Mouse (Mus musculus) forebrain, embryonic 13.5 days (tissue): Measurements from ENCODE around the gene Pla2g16. TPM values are rescaled to one million over a fixed set of nuclear protein-coding genes. Genes with fewer than 3 reads are reported as not detected.

Source experiments
- ATAC-seq: fragments of 200-750 bp; cut with Nextera tagmentation; 2 replicates; pipeline ENCODE4 v1.8.0; 2017
- H3K27ac ChIP-seq: fragments of 300-500 bp; sonication (generic); 2 replicates; pipeline ENCODE4 v1.5.1; 2015; ENCODE audit warnings: inconsistent platforms, mild to moderate bottlenecking, moderate library complexity
- H3K27me3 ChIP-seq: fragments of 300-500 bp; sonication (generic); 2 replicates; pipeline ENCODE4 v1.6.1; 2015; ENCODE audit warnings: mild to moderate bottlenecking, inconsistent platforms
- H3K36me3 ChIP-seq: fragments of 300-500 bp; sonication (generic); 2 replicates; pipeline ENCODE4 v1.6.1; 2015; ENCODE audit warnings: mild to moderate bottlenecking, inconsistent platforms; ENCODE audit not compliant: poor library complexity, severe bottlenecking
- H3K4me1 ChIP-seq: fragments of 300-500 bp; sonication (generic); 2 replicates; pipeline ENCODE4 v1.6.1; 2015; ENCODE audit warnings: inconsistent platforms
- H3K4me2 ChIP-seq: fragments of 300-500 bp; sonication (generic); 2 replicates; pipeline ENCODE4 v1.6.1; 2015; ENCODE audit warnings: inconsistent platforms, mild to moderate bottlenecking, moderate library complexity
- H3K4me3 ChIP-seq: fragments of 300-500 bp; sonication (generic); 2 replicates; pipeline ENCODE4 v1.5.1; 2015; ENCODE audit warnings: mild to moderate bottlenecking, inconsistent platforms
- H3K9ac ChIP-seq: fragments of 300-500 bp; sonication (generic); 2 replicates; pipeline ENCODE4 v1.6.1; 2015; ENCODE audit warnings: mild to moderate bottlenecking, inconsistent platforms
- H3K9me3 ChIP-seq: fragments of 300-500 bp; sonication (generic); replicated peaks from 2 replicates; pipeline ENCODE4 v1.6.1; 2016; ENCODE audit warnings: inconsistent platforms
- WGBS: fragments of 180-500 bp; shearing (Covaris S2); methylation state at CpG from one replicate; pipeline ENCODE4 v1.1.7; 2015; 5-methylcytosine and 5-hydroxymethylcytosine counted together
- polyA plus RNA-seq: library from polyadenylated mRNA; unstranded; fragments of >200 nt; fragmentation: Nextera tagmentation; extraction: Ambion mirVana; gene quantifications from 2 replicates; pipeline ENCODE4 v1.2.1, GENCODE M21; 2015

Pla2g16 gene
- polyA plus RNA-seq, 1 experiment from 2014 or later = 6.6 TPM

- ATAC-seq = no peak
- Histone ChIP-seq H3K4me2 (no peak overlapping the region), H3K4me3 (no peak overlapping the region), H3K9ac (no peak overlapping the region), H3K9me3 (no peaks in the 10 kb centered on the region), H3K27me3 (no peaks in the 10 kb centered on the region), H3K4me1 (no peaks in the 10 kb centered on the region), H3K27ac (no peak overlapping the region), H3K36me3 (no peaks in the 10 kb centered on the region)
Observed at GRCm38 (mm10) chr19:7633021-7633420, 75.8 kb downstream of the Pla2g16 start.

GRCm38 (mm10) chr19:7633786-7634185, 76.5 kb downstream of the Pla2g16 start:
- Histone ChIP-seq H3K9ac (no peak overlapping the region), H3K4me1 (no peaks in the 10 kb centered on the region), H3K9me3 (no peaks in the 10 kb centered on the region), H3K27ac (no peak overlapping the region), H3K4me3 (no peak overlapping the region), H3K27me3 (no peaks in the 10 kb centered on the region), H3K36me3 (no peaks in the 10 kb centered on the region), H3K4me2 (no peak overlapping the region)
- no peak for ATAC-seq
- WGBS = 79% methylated on average over 1 of the region's 1 CpGs

Other genes with a start within 250 kb of the Pla2g16 start
- 38.3 and 39.0 TPM in 2 replicates for gene Mark2, start 215.6 kb upstream of the Pla2g16 start, polyA plus RNA-seq
- gene Spindoc, start 174.5 kb upstream of the Pla2g16 start, polyA plus RNA-seq = 42.1 and 47.5 TPM in 2 replicates
- 16.7 and 18.2 TPM in 2 replicates for gene 2700081O15Rik, start 139.8 kb upstream of the Pla2g16 start, polyA plus RNA-seq
- gene Rtn3, start 74.2 kb upstream of the Pla2g16 start, polyA plus RNA-seq = 395 and 428 TPM in 2 replicates
- 6.8 and 8.3 TPM in 2 replicates for gene Atl3, start 63.4 kb upstream of the Pla2g16 start, polyA plus RNA-seq
- 0.13 and 0.16 TPM in 2 replicates for gene Lgals12, start 49.7 kb downstream of the Pla2g16 start, polyA plus RNA-seq
- not detected in 2 replicates for gene Hrasls5, start 55.1 kb downstream of the Pla2g16 start, polyA plus RNA-seq
- gene Slc22a19, start 153.9 kb downstream of the Pla2g16 start, polyA plus RNA-seq = not detected in 2 replicates
- gene Slc22a26, start 245.2 kb downstream of the Pla2g16 start, polyA plus RNA-seq = not detected in 2 replicates